Mouse (Mus musculus) midbrain, postnatal 0 days (tissue): Measurements from ENCODE around the gene Ryr2. TPM values are rescaled to one million over a fixed set of nuclear protein-coding genes. Genes with fewer than 3 reads are reported as not detected.

Experiments
- ATAC-seq: fragments of 200-750 bp; cut with Nextera tagmentation; 2 replicates; pipeline ENCODE4 v1.8.0; 2017; ENCODE audit warnings: moderate number of reproducible peaks, mild to moderate bottlenecking, moderate TSS enrichment, moderate library complexity; ENCODE audit not compliant: low FRiP score
- DNase-seq: peaks from one replicate; pipeline ENCODE4 v3.0.0-alpha.2; 2015; ENCODE audit warnings: low spot score
- H3K27ac ChIP-seq: fragments of 300-500 bp; sonication (generic); 2 replicates; pipeline ENCODE4 v1.5.1; 2014; ENCODE audit warnings: low read depth, mild to moderate bottlenecking, low read length, mixed read lengths
- H3K27me3 ChIP-seq: fragments of 300-500 bp; sonication (generic); 2 replicates; pipeline ENCODE4 v1.6.1; 2014; ENCODE audit warnings: low read length, control low read depth, mixed read lengths; ENCODE audit not compliant: insufficient read depth
- H3K36me3 ChIP-seq: fragments of 300-500 bp; sonication (generic); 2 replicates; pipeline ENCODE4 v1.6.1; 2014; ENCODE audit warnings: low read length, control low read depth, mixed read lengths; ENCODE audit not compliant: insufficient read depth
- H3K4me1 ChIP-seq: fragments of 300-500 bp; sonication (generic); 2 replicates; pipeline ENCODE4 v1.6.1; 2014; ENCODE audit warnings: mild to moderate bottlenecking, control low read depth, antibody characterized with exemption, low read length, mixed read lengths; ENCODE audit not compliant: insufficient read depth
- H3K4me2 ChIP-seq: fragments of 300-500 bp; sonication (generic); 2 replicates; pipeline ENCODE4 v1.6.1; 2014; ENCODE audit warnings: low read depth, mild to moderate bottlenecking, low read length, mixed read lengths; ENCODE audit not compliant: poor library complexity, severe bottlenecking
- H3K4me3 ChIP-seq: fragments of 300-500 bp; sonication (generic); 2 replicates; pipeline ENCODE4 v1.5.1; 2014; ENCODE audit warnings: low read depth, mild to moderate bottlenecking, low read length, moderate library complexity
- H3K9ac ChIP-seq: fragments of 300-500 bp; sonication (generic); replicated peaks from 2 replicates; pipeline ENCODE4 v1.6.1; 2014; ENCODE audit warnings: mild to moderate bottlenecking, low read length, moderate library complexity, mixed read lengths; ENCODE audit not compliant: poor library complexity, severe bottlenecking
- H3K9me3 ChIP-seq: fragments of 300-500 bp; sonication (generic); 2 replicates; pipeline ENCODE4 v1.6.1; 2016; ENCODE audit warnings: low read length, control low read depth
- CTCF ChIP-seq: IDR thresholded peaks from 2 replicates; pipeline ENCODE4 v1.5.1; 2016; ENCODE audit warnings: antibody characterized with exemption, mild to moderate bottlenecking
- WGBS: fragments of 180-500 bp; shearing (Covaris S2); extraction: QIAGEN DNeasy Blood & Tissue Kit; methylation state at CpG from one replicate; pipeline ENCODE4 v1.1.7; 2014; 5-methylcytosine and 5-hydroxymethylcytosine counted together
- polyA plus RNA-seq: library from polyadenylated mRNA; unstranded; fragments of >200 nt; fragmentation: Nextera tagmentation; extraction: Ambion mirVana; gene quantifications from 2 replicates; pipeline ENCODE4 v1.2.1, GENCODE M21; 2015
- total RNA-seq: library from RNA; depleted of rRNA; stranded (reverse); fragments of >200 nt; gene quantifications from 2 replicates; pipeline ENCODE4 v1.2.3, GENCODE M21; 2014

Gene Ryr2
- total and polyA plus RNA-seq, 2 experiments from 2014 or later: 3.5 to 22.5 TPM

GRCm38 (mm10) chr13:12038676-12039075, 68.1 kb downstream of the Ryr2 start:
- TF ChIP-seq CTCF: no peak
- no peaks in the 10 kb centered on the region for H3K27me3 ChIP-seq
- 85% methylated on average over 4 of the region's 4 CpGs for WGBS
- no peaks in the 10 kb centered on the region for H3K4me1 ChIP-seq
- no peaks in the 10 kb centered on the region for H3K36me3 ChIP-seq
- no peak overlapping the region for H3K4me2 ChIP-seq
- no peak overlapping the region for H3K9ac ChIP-seq
- no peaks in the 10 kb centered on the region for H3K9me3 ChIP-seq
- no peak for DNase-seq
- no peak for ATAC-seq
- no peak overlapping the region for H3K27ac ChIP-seq
- no peak overlapping the region for H3K4me3 ChIP-seq

DNA sequence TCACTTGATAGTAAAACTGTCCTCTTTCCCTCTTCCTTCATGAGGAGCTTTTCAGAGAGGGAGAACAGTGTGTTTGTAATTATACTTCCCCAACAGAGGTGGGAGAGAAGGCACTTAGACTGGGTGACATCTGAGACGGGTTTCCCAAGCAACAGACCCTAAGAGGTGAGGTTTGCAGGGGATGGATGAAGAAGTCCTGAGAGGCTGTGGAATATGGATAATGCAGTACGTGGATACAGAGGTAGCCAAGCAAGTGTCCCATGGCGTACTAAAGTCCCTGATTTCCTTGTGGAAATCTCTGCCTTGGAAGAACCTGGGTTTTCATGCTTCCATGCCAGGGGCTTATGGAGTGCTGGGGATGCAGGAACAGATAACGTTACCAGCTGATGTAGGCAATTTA, 69.5 kb downstream of the Ryr2 start:
- Histone ChIP-seq H3K9ac (no peak overlapping the region), H3K27me3 (no peaks in the 10 kb centered on the region), H3K4me1 (no peaks in the 10 kb centered on the region), H3K4me2 (no peak overlapping the region), H3K36me3 (no peaks in the 10 kb centered on the region), H3K27ac (no peak overlapping the region), H3K9me3 (no peaks in the 10 kb centered on the region), H3K4me3 (no peak overlapping the region)
- TF ChIP-seq CTCF: no peak
- 94% methylated on average over 4 of the region's 4 CpGs for WGBS
- no peak for DNase-seq
- no peak for ATAC-seq

DNA sequence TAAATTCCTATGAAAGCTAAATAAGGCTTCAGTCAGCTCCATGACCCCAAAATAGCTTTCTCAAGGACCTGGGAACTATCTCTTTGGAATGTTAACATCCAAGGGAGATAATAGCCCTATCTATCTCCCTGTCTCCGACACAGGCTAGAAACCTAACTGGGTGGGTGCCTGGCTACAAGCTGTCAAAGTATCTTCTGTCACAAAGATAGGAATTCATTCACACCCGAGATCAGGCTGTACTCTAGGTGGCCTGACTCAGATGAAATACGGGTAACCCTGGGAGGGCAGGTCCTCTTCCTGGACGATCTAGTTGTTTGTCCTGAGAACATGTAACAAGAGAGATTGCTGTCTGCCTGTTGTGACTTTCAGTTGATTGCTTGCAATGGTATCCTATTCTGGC, 69.9 kb downstream of the Ryr2 start:
- DNase-seq (no peak), ATAC-seq (no peak)
- TF ChIP-seq CTCF: no peak
- Histone ChIP-seq H3K4me1 (no peaks in the 10 kb centered on the region), H3K4me3 (no peak overlapping the region), H3K36me3 (no peaks in the 10 kb centered on the region), H3K27ac (no peak overlapping the region), H3K9me3 (no peaks in the 10 kb centered on the region), H3K27me3 (no peaks in the 10 kb centered on the region), H3K9ac (no peak overlapping the region), H3K4me2 (no peak overlapping the region)
- 73% methylated on average over 4 of the region's 4 CpGs for WGBS

DNA sequence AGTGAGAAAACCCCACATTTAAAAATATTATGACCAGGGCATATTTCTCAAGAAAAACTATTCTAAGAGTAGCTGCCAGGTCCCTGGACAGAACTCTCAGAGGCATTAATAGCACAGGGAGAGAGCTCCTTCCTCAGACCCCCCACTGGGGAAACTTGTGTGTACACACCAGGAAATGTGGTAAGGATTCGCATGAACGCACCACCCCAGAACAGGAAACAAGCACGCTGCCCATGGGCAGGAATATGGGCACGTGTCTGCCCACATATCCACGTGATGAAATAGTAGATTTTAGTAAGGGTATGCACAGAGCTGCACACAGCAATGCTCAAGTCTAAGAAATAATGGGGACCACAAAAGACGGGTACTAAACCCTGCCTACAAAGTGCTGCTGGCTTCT, 72.8 kb downstream of the Ryr2 start:
- Histone ChIP-seq H3K27ac (no peak overlapping the region), H3K4me3 (no peak overlapping the region), H3K36me3 (no peaks in the 10 kb centered on the region), H3K9me3 (no peaks in the 10 kb centered on the region), H3K4me1 (no peaks in the 10 kb centered on the region), H3K4me2 (no peak overlapping the region), H3K9ac (no peak overlapping the region), H3K27me3 (no peaks in the 10 kb centered on the region)
- DNase-seq (no peak), ATAC-seq (no peak)
- TF ChIP-seq CTCF: no peak
- WGBS: 77% methylated on average over 6 of the region's 6 CpGs

GRCm38 (mm10) chr13:12033272-12033671, 73.5 kb downstream of the Ryr2 start:
- Histone ChIP-seq H3K27ac (no peak overlapping the region), H3K4me3 (no peak overlapping the region), H3K4me1 (no peaks in the 10 kb centered on the region), H3K36me3 (no peaks in the 10 kb centered on the region), H3K4me2 (no peak overlapping the region), H3K9ac (no peak overlapping the region), H3K27me3 (no peaks in the 10 kb centered on the region), H3K9me3 (no peaks in the 10 kb centered on the region)
- no peak for ATAC-seq
- DNase-seq: no peak
- 92% methylated on average over 5 of the region's 5 CpGs for WGBS
- no peak for TF ChIP-seq CTCF

GRCm38 (mm10) chr13:12029841-12030240, 76.9 kb downstream of the Ryr2 start:
- 92% methylated on average over 7 of the region's 7 CpGs for WGBS
- Histone ChIP-seq H3K4me1 (no peaks in the 10 kb centered on the region), H3K36me3 (no peaks in the 10 kb centered on the region), H3K4me3 (no peak overlapping the region), H3K27me3 (no peaks in the 10 kb centered on the region), H3K9me3 (no peaks in the 10 kb centered on the region), H3K4me2 (no peak overlapping the region), H3K9ac (no peak overlapping the region), H3K27ac (no peak overlapping the region)
- TF ChIP-seq CTCF: no peak
- no peak for ATAC-seq
- DNase-seq: no peak
